ENCODE assay signal across 8 mouse cellular contexts in the genomic region with DNA sequence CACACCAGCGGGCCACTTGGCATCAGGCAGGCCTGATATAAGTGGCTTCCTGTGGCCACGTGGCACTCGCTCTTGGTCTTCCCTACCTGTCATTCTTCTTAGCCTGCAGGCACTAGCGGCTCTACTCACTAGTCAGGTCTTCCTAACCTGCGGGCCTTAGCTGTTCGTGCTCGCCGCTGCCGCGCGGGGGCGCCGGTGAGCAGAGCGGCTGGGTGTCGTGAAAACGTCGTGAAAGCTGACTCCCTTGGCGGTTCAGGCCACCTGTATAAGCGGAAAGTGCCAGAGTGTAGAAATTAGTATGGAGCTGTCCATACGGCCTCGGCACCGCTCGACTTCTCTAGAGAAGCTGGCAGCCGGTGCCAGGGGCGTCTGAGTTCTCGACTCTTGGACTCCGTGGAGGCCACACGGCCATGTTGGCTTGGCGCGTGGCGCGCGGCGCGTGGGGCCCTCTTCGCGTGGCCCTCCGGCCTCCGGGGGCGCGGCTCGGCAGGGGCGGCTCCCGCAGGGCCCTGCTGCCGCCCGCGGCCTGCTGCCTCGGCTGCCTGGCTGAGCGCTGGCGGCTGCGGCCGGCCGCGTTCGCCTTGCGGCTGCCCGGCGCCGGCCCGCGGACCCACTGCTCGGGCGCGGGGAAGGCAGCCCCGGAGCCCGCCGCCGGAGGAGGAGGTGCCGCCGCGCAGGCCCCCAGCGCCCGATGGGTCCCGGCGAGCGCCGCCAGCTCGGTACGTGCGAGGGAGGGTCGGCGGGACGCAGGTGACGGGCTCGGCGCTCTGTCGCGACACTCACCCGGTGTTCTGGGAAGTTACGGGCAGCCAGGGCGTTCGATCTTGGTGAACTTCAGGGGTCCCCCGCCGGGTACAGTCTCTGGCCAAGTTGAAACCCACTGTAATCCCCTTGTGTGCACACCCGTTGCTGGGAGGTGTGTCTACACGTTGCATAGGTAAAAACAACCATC. TPM values are rescaled to one million over a fixed set of nuclear protein-coding genes. Genes with fewer than 3 reads are reported as not detected.
DNase-seq lines count a peak whose midpoint lies in the region; ATAC-seq and TF ChIP-seq lines count a peak whose summit lies in the region.

Gene Crls1, plus strand, starts transcription at position 260 of the 952 bp plus-strand sequence.

- no peaks in the 10 kb centered on the region for H3K9me3 ChIP-seq in embryonic facial prominence, embryonic 15.5 days (replicated peaks)
- H3K9me3 ChIP-seq in limb, embryonic 14.5 days (ENCODE audit: control insufficient read depth, low read length) = no peaks in the 10 kb centered on the region
- H3K9me3 ChIP-seq in midbrain, postnatal 0 days (ENCODE audit: low read length) = no peaks in the 10 kb centered on the region

- TF ChIP-seq CTCF in bone marrow, adult 2 months (IDR thresholded peaks at IDR 0.05; ENCODE audit: control insufficient read depth, insufficient read depth, low read length) = peak; percentile 97
- peak; percentile 99 for TF ChIP-seq CTCF in midbrain, postnatal 0 days (IDR thresholded peaks at IDR 0.05)

- peak; percentile 95 for DNase-seq in 416B (ENCODE audit: low read depth)
- DNase-seq in heart, adult 8-10 months (ENCODE audit: low spot score) = peak; percentile 96
- DNase-seq in kidney, adult 9 months = peak; percentile 97
- DNase-seq in limb, embryonic 14.5 days (ENCODE audit: low spot score) = peak; percentile 87
- DNase-seq in midbrain, postnatal 0 days (ENCODE audit: low spot score) = peak; percentile 95
- DNase-seq in spleen, postnatal 14 days (ENCODE audit: low spot score in 2 of 2) = peak; percentile 97 to 98

- H3K4me3 ChIP-seq in bone marrow, adult 2 months (replicated peaks; ENCODE audit: control insufficient read depth, low read depth, low read length) = peak within 1 kb of the TSS; percentile 83
- peak within 1 kb of the TSS; percentile 97 for H3K4me3 ChIP-seq in embryonic facial prominence, embryonic 15.5 days (replicated peaks)
- peak within 1 kb of the TSS; percentile 75 for H3K4me3 ChIP-seq in limb, embryonic 14.5 days (replicated peaks; ENCODE audit: low read length)
- H3K4me3 ChIP-seq in midbrain, postnatal 0 days (ENCODE audit: low read depth, low read length) = peak within 1 kb of the TSS; percentile 95

- under 1% methylated on average over 96 of the region's 96 CpGs for WGBS in bone marrow, adult 2 months
- under 1% methylated on average over 96 of the region's 96 CpGs for WGBS in embryonic facial prominence, embryonic 15.5 days
- under 1% methylated on average over 78 of the region's 96 CpGs for WGBS in limb, embryonic 14.5 days
- WGBS in midbrain, postnatal 0 days = under 1% methylated on average over 93 of the region's 96 CpGs

- peak; percentile 63; the same call in 1 of the 2 replicates for TF ChIP-seq POLR2A in bone marrow, adult 2 months (IDR thresholded peaks at IDR 0.05; ENCODE audit: borderline replicate concordance, control insufficient read depth, low read depth, low read length)
- TF ChIP-seq POLR2A in limb, embryonic 14.5 days (IDR thresholded peaks at IDR 0.05; ENCODE audit: borderline replicate concordance, extremely low read depth, insufficient read depth, insufficient read length) = peak; percentile 78; the same call in 1 of the 2 replicates

- H3K9ac ChIP-seq in embryonic facial prominence, embryonic 15.5 days = peak within 1 kb of the TSS; percentile 69
- H3K9ac ChIP-seq in limb, embryonic 14.5 days (ENCODE audit: low read depth, low read length, severe bottlenecking) = peak within 1 kb of the TSS; percentile 91
- H3K9ac ChIP-seq in midbrain, postnatal 0 days (replicated peaks; ENCODE audit: low read length, poor library complexity, severe bottlenecking) = peak within 1 kb of the TSS; percentile 86

- no peaks in the 10 kb centered on the region for H3K27me3 ChIP-seq in embryonic facial prominence, embryonic 15.5 days
- no peaks in the 10 kb centered on the region for H3K27me3 ChIP-seq in limb, embryonic 14.5 days (ENCODE audit: control insufficient read depth, insufficient read depth, low read length)
- H3K27me3 ChIP-seq in midbrain, postnatal 0 days (ENCODE audit: insufficient read depth, low read length) = no peaks in the 10 kb centered on the region

- ATAC-seq in embryonic facial prominence, embryonic 15.5 days (ENCODE audit: insufficient number of reproducible peaks, low FRiP score, low TSS enrichment, low read depth) = peak; percentile 88
- ATAC-seq in limb, embryonic 14.5 days (ENCODE audit: low FRiP score, low read depth) = peak; percentile 91
- peak; percentile 92 for ATAC-seq in midbrain, postnatal 0 days (ENCODE audit: low FRiP score)

- H3K27ac ChIP-seq in bone marrow, adult 2 months (ENCODE audit: control insufficient read depth, insufficient read depth, low read depth, low read length, poor library complexity) = peak within 1 kb of the TSS; percentile 64
- H3K27ac ChIP-seq in embryonic facial prominence, embryonic 15.5 days (replicated peaks) = peak within 1 kb of the TSS; percentile 87
- H3K27ac ChIP-seq in limb, embryonic 14.5 days (replicated peaks; ENCODE audit: low read depth, low read length) = peak within 1 kb of the TSS; percentile 69
- H3K27ac ChIP-seq in midbrain, postnatal 0 days (ENCODE audit: low read depth, low read length) = peak within 1 kb of the TSS; percentile 82

- peaks cover 17% of the 10 kb centered on the region for H3K36me3 ChIP-seq in embryonic facial prominence, embryonic 15.5 days
- H3K36me3 ChIP-seq in limb, embryonic 14.5 days (ENCODE audit: control insufficient read depth, insufficient read depth, low read length) = peaks cover 9% of the 10 kb centered on the region; the same call in 1 of the 2 replicates
- H3K36me3 ChIP-seq in midbrain, postnatal 0 days (ENCODE audit: insufficient read depth, low read length) = no peaks in the 10 kb centered on the region

- peak within 1 kb of the TSS; percentile 71 for H3K4me2 ChIP-seq in embryonic facial prominence, embryonic 15.5 days (replicated peaks)
- H3K4me2 ChIP-seq in limb, embryonic 14.5 days (replicated peaks; ENCODE audit: low read depth, low read length, severe bottlenecking) = peak within 1 kb of the TSS; percentile 76
- H3K4me2 ChIP-seq in midbrain, postnatal 0 days (ENCODE audit: low read depth, low read length, poor library complexity, severe bottlenecking) = peak within 1 kb of the TSS; percentile 78

- peaks cover 3% of the 10 kb centered on the region for H3K4me1 ChIP-seq in bone marrow, adult 2 months (ENCODE audit: control insufficient read depth, insufficient read depth, low read length)
- H3K4me1 ChIP-seq in embryonic facial prominence, embryonic 15.5 days = peaks cover 13% of the 10 kb centered on the region
- peaks cover 7% of the 10 kb centered on the region for H3K4me1 ChIP-seq in limb, embryonic 14.5 days (ENCODE audit: control insufficient read depth, insufficient read depth, low read length)
- peaks cover 10% of the 10 kb centered on the region; the same call in 1 of the 2 replicates for H3K4me1 ChIP-seq in midbrain, postnatal 0 days (ENCODE audit: insufficient read depth, low read length)

RNA-seq across cellular contexts. Expression of gene Crls1, which starts in this region (rescaled TPM):
- 5.7 and 12.8 TPM in 2 replicates for polyA plus RNA-seq in bone marrow, adult 2 months (2011; ENCODE audit: insufficient read depth, insufficient read length, low replicate concordance, missing spikeins)
- polyA plus RNA-seq in embryonic facial prominence, embryonic 15.5 days (2015; fragmentation: Nextera tagmentation; extraction: Ambion mirVana) = 19.6 and 20.0 TPM in 2 replicates
- total RNA-seq in heart, adult 8-10 months (2022) = 10 to 100 TPM; 18.9 to 23.1 (median 20.9) TPM
- polyA plus RNA-seq in limb, embryonic 14.5 days (2012; rRNA removed) = 33.5 and 40.0 TPM in 2 replicates
- 33.9 and 35.5 TPM in 2 replicates for polyA plus RNA-seq in limb, embryonic 14.5 days (2014; fragmentation: Nextera tagmentation; extraction: Ambion mirVana)
- total RNA-seq in midbrain, postnatal 0 days (2014; rRNA removed) = 36.0 and 53.9 TPM in 2 replicates
- 18.3 and 19.7 TPM in 2 replicates for polyA plus RNA-seq in midbrain, postnatal 0 days (2015; fragmentation: Nextera tagmentation; extraction: Ambion mirVana)

Comparison
In these comparisons a context has a peak if more than half of its experiments do, and no peak if none do; other contexts are left out.
1. Peak in every context shown above with its lines: DNase-seq, ATAC-seq, H3K4me3 ChIP-seq and H3K27ac ChIP-seq.